Mouse (Mus musculus): ENCODE data around the gene Trim10. TPM values are rescaled to one million over a fixed set of nuclear protein-coding genes. Genes with fewer than 3 reads are reported as not detected.
A peak's percentile ranks its signal among the peaks of the same experiment; 100 is the strongest.
"Not testable (repeated sequence)": the region's sequence is repeated elsewhere in the genome, so short reads cannot be mapped to it uniquely, and the experiment has no call there.

The Trim10 gene
- polyA plus RNA-seq, 1 experiment: 0.13 TPM

GRCm38 (mm10) chr17:36885132-36885790 lies 15.9 kb downstream of the Trim10 start:
- Histone ChIP-seq H3K27ac (ENCODE audit: insufficient read depth, low read length) (no peak overlapping the region), H3K27me3 (ENCODE audit: control insufficient read depth, insufficient read depth, low read length) (no peaks in the 10 kb centered on the region), H3K4me3 (replicated peaks; ENCODE audit: insufficient read depth, low read depth, low read length) (no peak overlapping the region), H3K4me1 (ENCODE audit: control insufficient read depth, insufficient read depth, low read length) (no peaks in the 10 kb centered on the region)
- TF ChIP-seq POLR2A (IDR thresholded peaks at IDR 0.05; ENCODE audit: borderline replicate concordance, insufficient read depth, low read length): no peak
- TF ChIP-seq CTCF (IDR thresholded peaks at IDR 0.05; ENCODE audit: borderline replicate concordance, insufficient read depth, low read depth, low read length): no peak
- no peak for DNase-seq
- WGBS: 91% methylated on average over 12 of the region's 12 CpGs

- DNase-seq: no peak
- 90% methylated on average over 5 of the region's 5 CpGs for WGBS
- Histone ChIP-seq H3K27me3 (ENCODE audit: control insufficient read depth, insufficient read depth, low read length) (no peaks in the 10 kb centered on the region), H3K4me1 (ENCODE audit: control insufficient read depth, insufficient read depth, low read length) (no peaks in the 10 kb centered on the region), H3K4me3 (replicated peaks; ENCODE audit: insufficient read depth, low read depth, low read length) (no peak within 1 kb of the TSS), H3K27ac (ENCODE audit: insufficient read depth, low read length) (no peak within 1 kb of the TSS)
- TF ChIP-seq CTCF (IDR thresholded peaks at IDR 0.05; ENCODE audit: borderline replicate concordance, insufficient read depth, low read depth, low read length) (no peak), POLR2A (IDR thresholded peaks at IDR 0.05; ENCODE audit: borderline replicate concordance, insufficient read depth, low read length) (no peak)
Measured at GRCm38 (mm10) chr17:36890073-36890903, 20.9 kb downstream of the Trim10 start, which contains the start of gene Trim40. Gene Trim40, minus strand, starts transcription at chr17:36890123.

GRCm38 (mm10) chr17:36891496-36891895 lies 22.1 kb downstream of the Trim10 start:
- H3K4me3 ChIP-seq (replicated peaks; ENCODE audit: insufficient read depth, low read depth, low read length); H3K27me3 ChIP-seq (ENCODE audit: control insufficient read depth, insufficient read depth, low read length); H3K4me1 ChIP-seq (ENCODE audit: control insufficient read depth, insufficient read depth, low read length); DNase-seq; H3K27ac ChIP-seq (ENCODE audit: insufficient read depth, low read length): not testable (repeated sequence)
- WGBS: 84% methylated on average over 1 of the region's 1 CpGs

GRCm38 (mm10) chr17:36892362-36892761 lies 23.0 kb downstream of the Trim10 start:
- H3K4me3 ChIP-seq (replicated peaks; ENCODE audit: insufficient read depth, low read depth, low read length): no peak overlapping the region
- 3% methylated on average over 2 of the region's 2 CpGs for WGBS
- H3K4me1 ChIP-seq (ENCODE audit: control insufficient read depth, insufficient read depth, low read length): no peaks in the 10 kb centered on the region
- H3K27ac ChIP-seq (ENCODE audit: insufficient read depth, low read length): no peak overlapping the region
- DNase-seq: peak; percentile 23 to 25
- H3K27me3 ChIP-seq (ENCODE audit: control insufficient read depth, insufficient read depth, low read length): no peaks in the 10 kb centered on the region
- TF ChIP-seq CTCF (IDR thresholded peaks at IDR 0.05; ENCODE audit: borderline replicate concordance, insufficient read depth, low read depth, low read length) (peak; percentile 63; the same call in 1 of the 2 replicates), POLR2A (IDR thresholded peaks at IDR 0.05; ENCODE audit: borderline replicate concordance, insufficient read depth, low read length) (no peak)

- WGBS: 82% methylated on average over 5 of the region's 5 CpGs
- Histone ChIP-seq H3K27ac (ENCODE audit: insufficient read depth, low read length) (no peak overlapping the region), H3K27me3 (ENCODE audit: control insufficient read depth, insufficient read depth, low read length) (no peaks in the 10 kb centered on the region), H3K4me3 (replicated peaks; ENCODE audit: insufficient read depth, low read depth, low read length) (no peak overlapping the region), H3K4me1 (ENCODE audit: control insufficient read depth, insufficient read depth, low read length) (no peaks in the 10 kb centered on the region)
- no peak for DNase-seq
- TF ChIP-seq POLR2A (IDR thresholded peaks at IDR 0.05; ENCODE audit: borderline replicate concordance, insufficient read depth, low read length) (no peak), CTCF (IDR thresholded peaks at IDR 0.05; ENCODE audit: borderline replicate concordance, insufficient read depth, low read depth, low read length) (no peak)
Measured at GRCm38 (mm10) chr17:36893387-36893786, 24.0 kb downstream of the Trim10 start.

GRCm38 (mm10) chr17:36896583-36896982 lies 27.2 kb downstream of the Trim10 start:
- Histone ChIP-seq H3K4me3 (replicated peaks; ENCODE audit: insufficient read depth, low read depth, low read length) (no peak overlapping the region), H3K27ac (ENCODE audit: insufficient read depth, low read length) (no peak overlapping the region), H3K27me3 (ENCODE audit: control insufficient read depth, insufficient read depth, low read length) (no peaks in the 10 kb centered on the region), H3K4me1 (ENCODE audit: control insufficient read depth, insufficient read depth, low read length) (no peaks in the 10 kb centered on the region)
- peak; percentile 23 to 30 for DNase-seq
- 92% methylated on average over 1 of the region's 1 CpGs for WGBS
- TF ChIP-seq POLR2A (IDR thresholded peaks at IDR 0.05; ENCODE audit: borderline replicate concordance, insufficient read depth, low read length) (no peak), CTCF (IDR thresholded peaks at IDR 0.05; ENCODE audit: borderline replicate concordance, insufficient read depth, low read depth, low read length) (peak; percentile 55; the same call in 1 of the 2 replicates)

- Histone ChIP-seq H3K4me3 (replicated peaks; ENCODE audit: insufficient read depth, low read depth, low read length) (no peak overlapping the region), H3K27me3 (ENCODE audit: control insufficient read depth, insufficient read depth, low read length) (no peaks in the 10 kb centered on the region), H3K27ac (ENCODE audit: insufficient read depth, low read length) (no peak overlapping the region), H3K4me1 (ENCODE audit: control insufficient read depth, insufficient read depth, low read length) (no peaks in the 10 kb centered on the region)
- DNase-seq: no peak
- no peak for TF ChIP-seq POLR2A (IDR thresholded peaks at IDR 0.05; ENCODE audit: borderline replicate concordance, insufficient read depth, low read length)
- TF ChIP-seq CTCF (IDR thresholded peaks at IDR 0.05; ENCODE audit: borderline replicate concordance, insufficient read depth, low read depth, low read length): no peak
Measured at GRCm38 (mm10) chr17:36897065-36897464, 27.7 kb downstream of the Trim10 start.

All from cerebellum, adult 2 months (tissue).